Mouse (Mus musculus): ENCODE measurements around the gene Nmt1. TPM values are rescaled to one million over a fixed set of nuclear protein-coding genes. Genes with fewer than 3 reads are reported as not detected.

Gene Nmt1
- total RNA-seq (2014; fragmentation: Nextera tagmentation) (54.2 and 83.8 TPM in 2 replicates), total RNA-seq (2017) (40.0 and 51.2 TPM in 2 replicates), polyA plus RNA-seq (2012) (5.9 and 9.2 TPM in 2 replicates)

DNA sequence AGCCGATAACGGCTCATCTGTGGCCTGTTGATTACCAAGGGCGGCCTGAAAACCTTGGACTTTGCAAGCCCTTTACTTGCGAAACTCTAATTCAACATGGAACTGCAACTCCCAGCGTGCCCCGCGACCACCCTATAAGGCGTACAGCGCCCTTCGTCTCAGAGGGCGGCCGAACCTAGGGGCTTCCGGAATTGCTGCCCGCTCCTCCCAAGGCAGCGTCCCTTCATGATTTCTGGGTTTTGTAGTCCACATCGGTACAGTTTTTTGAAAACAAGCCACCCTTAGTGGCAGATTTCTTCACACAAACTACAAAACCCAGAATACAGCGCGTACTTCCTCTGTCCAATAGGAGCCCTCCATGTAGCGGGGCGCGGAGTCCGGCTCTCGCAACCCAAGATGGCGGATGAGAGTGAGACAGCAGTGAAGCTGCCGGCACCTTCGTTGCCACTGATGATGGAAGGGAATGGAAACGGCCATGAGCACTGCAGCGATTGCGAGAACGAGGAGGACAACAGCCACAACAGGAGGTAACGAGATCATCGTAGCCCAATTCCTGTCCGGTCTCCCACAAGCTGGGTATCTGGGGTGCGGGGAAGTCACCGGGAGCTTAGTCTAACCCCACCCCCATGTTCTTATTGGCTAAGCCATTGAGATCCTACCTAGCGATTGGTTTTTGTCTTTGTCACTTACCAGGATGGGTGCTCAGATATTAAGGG, at the start of gene Nmt1, which contains the start of gene Dcakd:
Gene Nmt1 (plus strand): TSS at position 15 of the 716 bp plus-strand sequence.
Gene Dcakd (minus strand): TSS at position 158 of the 716 bp plus-strand sequence.
- no peaks in the 10 kb centered on the region for H3K9me3 ChIP-seq (replicated peaks)
- H3K27me3 ChIP-seq (ENCODE audit: insufficient read depth, low read length), result no peaks in the 10 kb centered on the region
- ATAC-seq (ENCODE audit: extremely low read depth, insufficient number of reproducible peaks, low FRiP score, poor library complexity, severe bottlenecking) (peak; percentile 91), DNase-seq (ENCODE audit: low spot score) (peak; percentile 88)
- peak within 1 kb of the TSS; percentile 81 for H3K4me3 ChIP-seq (ENCODE audit: low read depth, low read length)
- TF ChIP-seq CTCF (IDR thresholded peaks at IDR 0.05; ENCODE audit: low read depth, low read length) (no peak), GATA1 (IDR thresholded peaks at IDR 0.05; ENCODE audit: borderline replicate concordance, low read length) (no peak), GATA2 (IDR thresholded peaks at IDR 0.05; ENCODE audit: borderline replicate concordance, low read depth, low read length) (no peak), TAL1 (conservative IDR thresholded peaks at IDR 0.05; ENCODE audit: low read depth, low read length) (no peak), POLR2AphosphoS5 (IDR thresholded peaks at IDR 0.05; ENCODE audit: insufficient replicate concordance, low read depth, low read length) (no peak)
- H3K4me1 ChIP-seq (ENCODE audit: insufficient read depth, low read depth, low read length), result peaks cover 41% of the 10 kb centered on the region
- peaks cover 64% of the 10 kb centered on the region for H3K36me3 ChIP-seq (replicated peaks)

DNA sequence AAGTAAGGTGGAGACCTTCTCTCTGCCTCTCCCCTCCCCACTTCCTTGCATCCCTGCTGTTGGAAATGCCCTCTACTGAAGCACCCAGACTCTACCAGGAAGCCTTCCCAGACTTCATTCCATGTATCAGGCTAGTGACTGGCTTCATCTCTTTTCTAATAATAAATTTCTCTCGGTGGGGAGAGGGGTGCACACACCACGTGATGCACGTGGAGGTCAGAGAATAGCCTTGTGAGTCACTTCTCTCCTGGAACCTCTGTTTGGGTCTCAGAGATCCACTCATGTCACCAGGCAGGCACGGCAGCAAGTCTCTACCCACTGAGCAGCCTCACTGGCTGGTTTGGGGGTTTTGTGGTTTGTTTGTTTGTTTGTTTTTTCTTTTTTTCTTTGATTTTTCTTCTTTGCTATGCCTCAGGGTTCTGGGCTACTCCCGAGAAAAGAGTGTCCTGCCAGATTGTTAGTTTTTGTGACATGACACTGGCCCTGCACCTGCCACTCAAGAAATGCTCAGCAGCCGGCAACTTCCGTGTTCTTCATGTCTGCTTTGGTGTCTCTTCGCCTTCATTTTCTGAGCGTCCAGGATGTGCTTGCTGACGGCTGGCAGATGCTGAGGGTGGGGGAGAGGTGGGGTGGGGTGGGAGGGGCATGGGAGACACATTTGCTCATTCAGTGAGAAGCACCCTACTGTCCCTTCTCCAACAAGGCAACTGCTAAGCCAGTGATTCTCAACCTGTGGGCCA, 46.7 kb upstream of the Nmt1 start:
- Histone ChIP-seq H3K36me3 (replicated peaks) (no peaks in the 10 kb centered on the region), H3K4me3 (ENCODE audit: low read depth, low read length) (no peak overlapping the region), H3K4me1 (ENCODE audit: insufficient read depth, low read depth, low read length) (peaks cover 6% of the 10 kb centered on the region; the same call in 1 of the 2 replicates), H3K9me3 (replicated peaks) (no peaks in the 10 kb centered on the region), H3K27me3 (ENCODE audit: insufficient read depth, low read length) (peaks cover 54% of the 10 kb centered on the region)
- DNase-seq (ENCODE audit: low spot score) (no peak), ATAC-seq (ENCODE audit: extremely low read depth, insufficient number of reproducible peaks, low FRiP score, poor library complexity, severe bottlenecking) (no peak)
- TF ChIP-seq CTCF (IDR thresholded peaks at IDR 0.05; ENCODE audit: low read depth, low read length) (no peak), TAL1 (conservative IDR thresholded peaks at IDR 0.05; ENCODE audit: low read depth, low read length) (no peak), GATA2 (IDR thresholded peaks at IDR 0.05; ENCODE audit: borderline replicate concordance, low read depth, low read length) (no peak), GATA1 (IDR thresholded peaks at IDR 0.05; ENCODE audit: borderline replicate concordance, low read length) (no peak), POLR2AphosphoS5 (IDR thresholded peaks at IDR 0.05; ENCODE audit: insufficient replicate concordance, low read depth, low read length) (no peak)

DNA sequence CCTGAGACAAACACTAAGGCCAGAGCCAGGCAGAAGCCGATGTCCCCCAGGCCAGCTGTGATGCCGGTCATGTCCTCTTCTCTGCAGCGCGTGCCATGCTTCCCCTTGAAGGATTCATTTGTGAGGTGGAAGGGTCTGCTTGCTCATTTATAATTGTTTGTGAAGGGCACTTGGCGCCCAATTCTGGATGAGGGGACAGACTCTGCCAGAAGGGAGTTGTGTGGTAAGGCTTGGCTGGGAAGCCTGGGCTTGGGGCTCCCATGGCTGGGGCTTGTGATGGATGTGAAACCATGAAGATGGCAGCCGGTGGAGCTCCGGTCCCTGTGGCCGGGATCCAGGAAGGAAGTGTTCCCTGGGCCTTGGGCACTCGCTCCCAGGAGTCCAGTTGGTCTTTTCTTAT, 43.9 kb upstream of the Nmt1 start:
- DNase-seq (ENCODE audit: low spot score) (no peak), ATAC-seq (ENCODE audit: extremely low read depth, insufficient number of reproducible peaks, low FRiP score, poor library complexity, severe bottlenecking) (no peak)
- no peaks in the 10 kb centered on the region for H3K9me3 ChIP-seq (replicated peaks)
- peaks cover 65% of the 10 kb centered on the region for H3K27me3 ChIP-seq (ENCODE audit: insufficient read depth, low read length)
- no peak overlapping the region for H3K4me3 ChIP-seq (ENCODE audit: low read depth, low read length)
- peaks cover 5% of the 10 kb centered on the region; the same call in 1 of the 2 replicates for H3K4me1 ChIP-seq (ENCODE audit: insufficient read depth, low read depth, low read length)
- H3K36me3 ChIP-seq (replicated peaks), result no peaks in the 10 kb centered on the region
- TF ChIP-seq POLR2AphosphoS5 (IDR thresholded peaks at IDR 0.05; ENCODE audit: insufficient replicate concordance, low read depth, low read length) (no peak), TAL1 (conservative IDR thresholded peaks at IDR 0.05; ENCODE audit: low read depth, low read length) (no peak), GATA1 (IDR thresholded peaks at IDR 0.05; ENCODE audit: borderline replicate concordance, low read length) (no peak), CTCF (IDR thresholded peaks at IDR 0.05; ENCODE audit: low read depth, low read length) (no peak)

DNA sequence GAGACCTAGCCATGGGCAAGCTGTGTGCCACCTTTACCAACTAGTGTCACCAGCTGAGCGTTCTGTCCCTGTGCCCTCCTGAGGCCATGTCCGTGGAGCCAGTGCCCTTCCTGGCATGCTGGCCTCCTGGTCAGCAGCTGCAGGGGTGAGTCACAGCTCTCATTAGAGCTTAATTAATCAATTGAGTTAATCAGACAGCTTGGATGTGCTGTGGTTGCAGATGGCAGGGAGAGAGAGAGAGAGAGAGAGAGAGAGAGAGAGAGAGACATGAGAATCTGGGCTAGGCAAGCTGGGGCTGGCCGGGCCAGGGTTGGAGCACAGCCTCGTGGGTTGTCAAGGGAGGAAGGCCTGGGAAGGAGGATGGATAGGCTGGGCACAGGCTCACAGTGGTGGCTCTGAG, 43.4 kb upstream of the Nmt1 start:
- no peak overlapping the region for H3K4me3 ChIP-seq (ENCODE audit: low read depth, low read length)
- no peak for ATAC-seq (ENCODE audit: extremely low read depth, insufficient number of reproducible peaks, low FRiP score, poor library complexity, severe bottlenecking)
- H3K4me1 ChIP-seq (ENCODE audit: insufficient read depth, low read depth, low read length), result peaks cover 2% of the 10 kb centered on the region; the same call in 1 of the 2 replicates
- DNase-seq (ENCODE audit: low spot score), result no peak
- no peak for TF ChIP-seq GATA2 (IDR thresholded peaks at IDR 0.05; ENCODE audit: borderline replicate concordance, low read depth, low read length)
- TF ChIP-seq POLR2AphosphoS5 (IDR thresholded peaks at IDR 0.05; ENCODE audit: insufficient replicate concordance, low read depth, low read length), result no peak
- TF ChIP-seq CTCF (IDR thresholded peaks at IDR 0.05; ENCODE audit: low read depth, low read length), result no peak
- no peak for TF ChIP-seq TAL1 (conservative IDR thresholded peaks at IDR 0.05; ENCODE audit: low read depth, low read length)
- TF ChIP-seq GATA1 (IDR thresholded peaks at IDR 0.05; ENCODE audit: borderline replicate concordance, low read length), result no peak
- H3K36me3 ChIP-seq (replicated peaks), result no peaks in the 10 kb centered on the region
- no peaks in the 10 kb centered on the region for H3K9me3 ChIP-seq (replicated peaks)
- H3K27me3 ChIP-seq (ENCODE audit: insufficient read depth, low read length), result peaks cover 67% of the 10 kb centered on the region

DNA sequence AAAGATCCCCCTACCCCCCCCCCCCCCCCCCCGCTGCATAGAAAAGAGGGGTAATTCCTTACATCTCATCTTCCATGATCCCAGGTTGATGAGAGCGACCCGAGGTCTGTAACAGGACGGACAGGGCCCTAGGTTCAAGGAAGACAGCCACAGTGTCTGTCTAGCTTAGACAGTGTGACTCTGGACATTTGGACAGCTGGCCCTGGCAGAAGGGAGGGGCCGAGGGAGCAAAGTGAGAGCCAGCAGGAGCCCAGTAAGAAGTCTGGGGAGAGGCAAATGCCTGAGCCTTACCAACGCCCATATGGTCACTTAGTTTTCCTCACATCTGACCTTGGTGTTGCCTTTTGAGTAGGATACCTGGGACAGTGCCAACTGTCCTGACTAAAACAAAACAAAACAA, 42.8 kb upstream of the Nmt1 start:
- ATAC-seq (ENCODE audit: extremely low read depth, insufficient number of reproducible peaks, low FRiP score, poor library complexity, severe bottlenecking), result no peak
- Histone ChIP-seq H3K36me3 (replicated peaks) (no peaks in the 10 kb centered on the region), H3K9me3 (replicated peaks) (no peaks in the 10 kb centered on the region), H3K4me3 (ENCODE audit: low read depth, low read length) (no peak overlapping the region), H3K27me3 (ENCODE audit: insufficient read depth, low read length) (peaks cover 72% of the 10 kb centered on the region), H3K4me1 (ENCODE audit: insufficient read depth, low read depth, low read length) (peaks cover 2% of the 10 kb centered on the region; the same call in 1 of the 2 replicates)
- no peak for DNase-seq (ENCODE audit: low spot score)
- no peak for TF ChIP-seq POLR2AphosphoS5 (IDR thresholded peaks at IDR 0.05; ENCODE audit: insufficient replicate concordance, low read depth, low read length)
- no peak for TF ChIP-seq GATA2 (IDR thresholded peaks at IDR 0.05; ENCODE audit: borderline replicate concordance, low read depth, low read length)
- no peak for TF ChIP-seq TAL1 (conservative IDR thresholded peaks at IDR 0.05; ENCODE audit: low read depth, low read length)

DNA sequence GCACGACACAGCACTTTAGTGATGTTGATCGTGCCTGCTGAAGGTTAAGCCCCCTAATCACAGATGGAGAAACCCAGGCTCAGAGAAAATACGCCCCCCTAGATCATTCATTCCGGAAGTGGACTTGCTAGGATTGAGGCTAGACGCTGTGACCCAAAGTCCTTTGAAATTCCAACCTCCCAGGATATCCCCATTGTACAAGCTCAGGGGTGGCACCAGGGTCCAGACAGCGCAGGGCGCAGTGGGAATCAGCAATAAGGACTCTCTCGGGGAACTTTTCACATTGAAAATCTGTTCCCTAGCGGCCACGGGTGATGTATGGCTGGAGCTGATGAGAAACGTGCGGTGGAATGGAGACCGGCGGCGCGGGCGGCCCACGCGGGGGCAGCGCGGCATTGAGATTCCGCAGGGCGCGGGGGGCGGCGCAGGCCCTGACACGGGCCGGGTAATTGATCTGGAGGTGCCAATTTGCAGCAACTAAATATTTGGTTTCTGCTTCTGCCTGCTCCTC, 38.3 kb upstream of the Nmt1 start:
- H3K9me3 ChIP-seq (replicated peaks), result no peaks in the 10 kb centered on the region
- H3K4me3 ChIP-seq (ENCODE audit: low read depth, low read length), result no peak overlapping the region
- peaks cover 54% of the 10 kb centered on the region for H3K27me3 ChIP-seq (ENCODE audit: insufficient read depth, low read length)
- no peak for ATAC-seq (ENCODE audit: extremely low read depth, insufficient number of reproducible peaks, low FRiP score, poor library complexity, severe bottlenecking)
- TF ChIP-seq TAL1 (conservative IDR thresholded peaks at IDR 0.05; ENCODE audit: low read depth, low read length) (no peak), POLR2AphosphoS5 (IDR thresholded peaks at IDR 0.05; ENCODE audit: insufficient replicate concordance, low read depth, low read length) (no peak), GATA2 (IDR thresholded peaks at IDR 0.05; ENCODE audit: borderline replicate concordance, low read depth, low read length) (no peak), GATA1 (IDR thresholded peaks at IDR 0.05; ENCODE audit: borderline replicate concordance, low read length) (no peak), CTCF (IDR thresholded peaks at IDR 0.05; ENCODE audit: low read depth, low read length) (no peak)
- peaks cover 18% of the 10 kb centered on the region for H3K36me3 ChIP-seq (replicated peaks)
- no peak for DNase-seq (ENCODE audit: low spot score)
- H3K4me1 ChIP-seq (ENCODE audit: insufficient read depth, low read depth, low read length), result peaks cover 11% of the 10 kb centered on the region

Data from G1E (cell line).